Mouse (Mus musculus) myocyte (in vitro differentiated cells): ENCODE measurements around the gene Zfhx3.

Experiments
- E2F4 ChIP-seq: IDR thresholded peaks from one replicate; pipeline ENCODE4 v1.6.1; 2011; ENCODE audit warnings: mild to moderate bottlenecking, control low read depth, moderate library complexity; ENCODE audit not compliant: insufficient read depth
- POLR2A ChIP-seq: IDR thresholded peaks from one replicate; pipeline ENCODE4 v1.6.1; 2011; ENCODE audit warnings: low read depth, mild to moderate bottlenecking, control low read depth, moderate library complexity; ENCODE audit not compliant: insufficient read length
- POLR2AphosphoS2 ChIP-seq: IDR thresholded peaks from one replicate; pipeline ENCODE4 v1.6.1; 2011; ENCODE audit warnings: low read depth, control low read depth; ENCODE audit not compliant: insufficient read length
- SRF ChIP-seq: IDR thresholded peaks from one replicate; pipeline ENCODE4 v1.6.1; 2011; ENCODE audit warnings: low read depth; ENCODE audit not compliant: control insufficient read depth, insufficient read length
- USF1 ChIP-seq: IDR thresholded peaks from one replicate; pipeline ENCODE4 v1.6.1; 2011; ENCODE audit warnings: low read depth, mild to moderate bottlenecking, control low read depth, moderate library complexity

GRCm38 (mm10) chr8:108973639-108974325 is 1031.3 kb downstream of the Zfhx3 start:
- TF ChIP-seq POLR2A (no peak), USF1 (no peak), SRF (no peak), E2F4 (no peak), POLR2AphosphoS2 (no peak)
